Mouse (Mus musculus) bone marrow, adult 2 months (tissue): ENCODE results near the gene Selenoo.

Experiments used
- CTCF ChIP-seq: fragments of 200-500 bp; IDR thresholded peaks from 2 replicates; pipeline ENCODE4 v1.5.1; 2011; ENCODE audit warnings: low read length, control low read depth; ENCODE audit not compliant: control insufficient read depth, insufficient read depth
- POLR2A ChIP-seq: fragments of 200-500 bp; IDR thresholded peaks from 2 replicates; pipeline ENCODE4 v1.6.1; 2011; ENCODE audit warnings: low read depth, mild to moderate bottlenecking, control low read depth, low read length, borderline replicate concordance; ENCODE audit not compliant: control insufficient read depth

GRCm38 (mm10) chr15:89128382-89129350 lies 39.8 kb downstream of the Selenoo start, which contains the start of gene Hdac10:
- TF ChIP-seq CTCF: peak; percentile 96
- TF ChIP-seq POLR2A: peak; percentile 48; the same call in 1 of the 2 replicates
